Mouse (Mus musculus): ENCODE measurements at regions not wholly inside any gene's neighbourhood (a gene's known extent, or its start where the extent isn't known, plus 50 kb on each side); places are given as distances from the start of the nearest gene placed in this dataset.

DNA sequence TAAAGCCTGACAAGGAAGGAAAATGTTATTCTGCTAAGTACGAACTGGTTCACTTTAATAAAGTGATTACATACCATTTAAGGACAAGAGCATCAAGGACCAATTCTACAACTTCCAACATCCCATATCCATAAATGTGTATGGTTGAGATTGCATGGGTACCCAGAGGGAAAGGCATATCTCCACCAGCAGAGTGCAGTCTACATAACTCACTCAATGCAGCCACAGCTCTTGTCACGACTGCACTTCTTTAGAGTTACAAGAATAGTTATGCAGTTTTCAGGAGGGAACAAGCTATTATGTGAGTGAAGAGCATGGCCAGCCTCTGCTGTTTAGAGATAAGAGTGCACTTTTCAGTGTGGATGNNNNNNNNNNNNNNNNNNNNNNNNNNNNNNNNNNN lies 173.1 kb downstream of the Il15 start:
- no peak overlapping the region for H3K4me2 ChIP-seq (ENCODE audit: low read depth, low read length)
- H3K9ac ChIP-seq (replicated peaks; ENCODE audit: low read length), result no peak overlapping the region
- DNase-seq (ENCODE audit: low spot score), result no peak
- no peaks in the 10 kb centered on the region for H3K4me1 ChIP-seq (ENCODE audit: insufficient read depth, low read length)
- WGBS, result 81% methylated on average over 2 of the region's 2 CpGs
- H3K27me3 ChIP-seq (ENCODE audit: insufficient read depth, low read length), result no peaks in the 10 kb centered on the region
- peak; percentile 30; the same call in 1 of the 2 replicates for TF ChIP-seq CTCF (IDR thresholded peaks at IDR 0.05; ENCODE audit: low read depth)
- H3K36me3 ChIP-seq (ENCODE audit: insufficient read depth, low read length), result no peaks in the 10 kb centered on the region
- H3K9me3 ChIP-seq (ENCODE audit: low read length), result no peaks in the 10 kb centered on the region
- ATAC-seq, result no peak
- no peak overlapping the region for H3K27ac ChIP-seq
- H3K4me3 ChIP-seq (ENCODE audit: low read length), result no peak overlapping the region

DNA sequence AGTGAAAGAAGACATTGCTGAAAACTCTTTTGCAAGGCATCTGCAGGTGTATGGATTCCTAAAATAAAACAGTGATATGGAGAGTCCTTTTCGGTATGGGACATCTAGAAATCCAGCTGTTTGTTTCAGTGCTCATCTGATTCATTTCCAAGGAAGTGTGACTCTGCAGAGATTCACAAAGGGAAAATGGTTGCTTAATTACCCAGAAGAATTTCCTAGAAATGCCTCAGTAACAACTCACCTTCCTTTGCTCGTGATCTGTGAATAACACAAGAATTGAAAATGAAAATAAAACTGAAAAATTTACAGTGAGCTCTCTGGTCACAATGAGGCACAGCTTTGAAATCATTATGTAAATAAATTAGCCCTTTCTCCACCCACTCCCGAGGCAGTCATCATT lies 201.3 kb downstream of the Il15 start:
- no peaks in the 10 kb centered on the region for H3K27me3 ChIP-seq (ENCODE audit: insufficient read depth, low read length)
- no peak for DNase-seq (ENCODE audit: low spot score)

DNA sequence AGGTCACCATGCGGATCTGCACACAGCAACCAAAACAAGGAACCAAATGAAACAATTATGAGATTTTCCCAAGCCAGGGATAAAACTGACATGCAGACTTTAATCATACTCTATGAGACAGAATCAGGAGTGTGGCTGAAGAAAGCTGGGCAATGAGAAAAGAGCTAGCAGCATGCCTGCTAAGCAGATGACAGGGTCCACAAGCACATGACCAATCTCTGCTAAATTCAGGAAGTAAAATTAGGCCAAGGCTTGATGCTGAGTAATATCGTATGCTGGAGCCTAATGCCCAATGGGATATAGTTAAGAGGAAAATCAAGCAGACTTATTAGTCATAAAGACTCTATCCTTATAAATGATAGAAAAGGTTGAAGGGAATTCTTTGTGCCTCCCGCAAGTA lies 202.8 kb downstream of the Il15 start:
- DNase-seq (ENCODE audit: low spot score) (no peak), ATAC-seq (no peak)
- no peaks in the 10 kb centered on the region for H3K36me3 ChIP-seq (ENCODE audit: insufficient read depth, low read length)
- WGBS, result 83% methylated on average over 3 of the region's 3 CpGs
- H3K9me3 ChIP-seq (ENCODE audit: low read length), result no peaks in the 10 kb centered on the region
- no peak overlapping the region for H3K9ac ChIP-seq (replicated peaks; ENCODE audit: low read length)
- TF ChIP-seq CTCF (IDR thresholded peaks at IDR 0.05; ENCODE audit: low read depth), result no peak
- no peaks in the 10 kb centered on the region for H3K27me3 ChIP-seq (ENCODE audit: insufficient read depth, low read length)
- no peak overlapping the region for H3K27ac ChIP-seq
- H3K4me3 ChIP-seq (ENCODE audit: low read length), result no peak overlapping the region
- no peaks in the 10 kb centered on the region for H3K4me1 ChIP-seq (ENCODE audit: insufficient read depth, low read length)
- no peak overlapping the region for H3K4me2 ChIP-seq (ENCODE audit: low read depth, low read length)

More for the DNA sequence above, 201.3 kb downstream of the Il15 start:
- Histone ChIP-seq H3K36me3 (ENCODE audit: insufficient read depth, low read length) (no peaks in the 10 kb centered on the region), H3K4me1 (ENCODE audit: insufficient read depth, low read length) (no peaks in the 10 kb centered on the region), H3K27ac (no peak overlapping the region), H3K4me2 (ENCODE audit: low read depth, low read length) (no peak overlapping the region), H3K9me3 (ENCODE audit: low read length) (no peaks in the 10 kb centered on the region), H3K9ac (replicated peaks; ENCODE audit: low read length) (no peak overlapping the region), H3K4me3 (ENCODE audit: low read length) (no peak overlapping the region)
- no peak for ATAC-seq
- WGBS, result 48% methylated on average over 3 of the region's 3 CpGs
- TF ChIP-seq CTCF (IDR thresholded peaks at IDR 0.05; ENCODE audit: low read depth), result no peak

DNA sequence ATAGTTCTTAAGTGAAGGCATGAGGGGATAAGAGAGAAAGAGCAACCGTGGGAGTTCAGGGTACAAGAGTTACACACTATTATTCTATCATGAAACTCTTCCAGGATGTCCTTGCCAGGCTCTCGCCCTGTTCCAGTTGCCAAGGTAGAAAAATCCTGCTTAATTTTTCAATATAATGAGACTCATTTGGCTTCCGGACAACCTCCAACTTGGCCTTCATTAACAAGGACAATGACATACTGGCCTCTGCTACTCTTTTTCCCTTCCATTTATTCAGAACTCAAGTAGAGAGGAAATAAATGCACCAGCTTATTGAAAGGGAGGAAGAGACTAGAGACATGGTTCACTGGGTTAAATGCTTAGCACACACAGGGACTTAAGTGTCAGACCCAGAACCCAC lies 206.5 kb downstream of the Il15 start:
- ATAC-seq (no peak), DNase-seq (ENCODE audit: low spot score) (peak; percentile 44)
- WGBS, result 56% methylated on average over 3 of the region's 3 CpGs
- H3K4me1 ChIP-seq (ENCODE audit: insufficient read depth, low read length), result no peaks in the 10 kb centered on the region
- no peaks in the 10 kb centered on the region for H3K9me3 ChIP-seq (ENCODE audit: low read length)
- H3K4me2 ChIP-seq (ENCODE audit: low read depth, low read length), result no peak overlapping the region
- no peak overlapping the region for H3K27ac ChIP-seq
- no peak for TF ChIP-seq CTCF (IDR thresholded peaks at IDR 0.05; ENCODE audit: low read depth)
- H3K4me3 ChIP-seq (ENCODE audit: low read length), result no peak overlapping the region
- no peaks in the 10 kb centered on the region for H3K27me3 ChIP-seq (ENCODE audit: insufficient read depth, low read length)
- no peak overlapping the region for H3K9ac ChIP-seq (replicated peaks; ENCODE audit: low read length)
- H3K36me3 ChIP-seq (ENCODE audit: insufficient read depth, low read length), result no peaks in the 10 kb centered on the region

DNA sequence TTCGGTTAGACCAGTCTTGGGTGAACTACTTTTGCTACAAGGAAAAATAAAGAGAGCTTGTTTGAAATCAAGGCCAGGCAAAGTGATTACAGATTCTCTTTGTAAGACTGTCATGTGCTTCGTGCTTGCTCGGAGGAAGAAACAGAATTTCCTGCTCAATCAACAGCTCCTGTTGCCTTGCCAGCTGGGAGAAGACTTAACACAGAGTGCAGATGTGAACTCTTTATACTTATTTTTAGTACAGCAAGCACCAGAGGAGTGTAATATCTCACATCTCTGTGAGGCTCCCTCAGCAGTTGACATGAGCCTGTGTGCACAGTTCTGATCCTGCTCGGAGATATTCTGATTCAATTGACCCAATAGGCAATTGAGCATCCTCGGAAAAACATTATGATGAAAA lies 207.9 kb downstream of the Il15 start:
- no peak overlapping the region for H3K9ac ChIP-seq (replicated peaks; ENCODE audit: low read length)
- no peak overlapping the region for H3K27ac ChIP-seq
- H3K9me3 ChIP-seq (ENCODE audit: low read length), result no peaks in the 10 kb centered on the region
- no peaks in the 10 kb centered on the region for H3K4me1 ChIP-seq (ENCODE audit: insufficient read depth, low read length)
- no peaks in the 10 kb centered on the region for H3K27me3 ChIP-seq (ENCODE audit: insufficient read depth, low read length)
- ATAC-seq (no peak), DNase-seq (ENCODE audit: low spot score) (no peak)
- WGBS, result 78% methylated on average over 5 of the region's 5 CpGs
- no peak overlapping the region for H3K4me3 ChIP-seq (ENCODE audit: low read length)
- no peak overlapping the region for H3K4me2 ChIP-seq (ENCODE audit: low read depth, low read length)
- no peak for TF ChIP-seq CTCF (IDR thresholded peaks at IDR 0.05; ENCODE audit: low read depth)
- no peaks in the 10 kb centered on the region for H3K36me3 ChIP-seq (ENCODE audit: insufficient read depth, low read length)

DNA sequence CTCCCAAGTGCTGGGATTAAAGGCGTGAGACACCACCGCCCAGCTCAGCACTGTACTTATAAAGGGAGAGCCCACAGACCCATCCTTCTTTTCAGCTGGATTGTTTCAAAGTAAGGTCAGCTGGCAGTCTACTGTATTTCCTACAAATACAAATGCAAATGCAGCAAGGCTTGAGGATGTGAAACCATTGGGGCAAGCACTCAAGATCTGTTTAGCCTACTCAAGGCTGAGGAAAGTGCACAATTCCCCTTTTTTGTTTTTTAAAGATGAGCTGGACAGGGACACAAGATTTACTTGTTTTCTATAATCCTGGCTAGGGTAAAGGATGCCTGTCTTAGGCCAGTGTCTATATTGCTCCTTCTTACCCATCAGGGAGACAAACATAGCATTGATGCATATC lies 212.0 kb downstream of the Il15 start:
- Histone ChIP-seq H3K9ac (replicated peaks; ENCODE audit: low read length) (no peak overlapping the region), H3K9me3 (ENCODE audit: low read length) (no peaks in the 10 kb centered on the region), H3K27ac (no peak overlapping the region), H3K4me2 (ENCODE audit: low read depth, low read length) (no peak overlapping the region), H3K4me3 (ENCODE audit: low read length) (no peak overlapping the region), H3K4me1 (ENCODE audit: insufficient read depth, low read length) (no peaks in the 10 kb centered on the region), H3K36me3 (ENCODE audit: insufficient read depth, low read length) (no peaks in the 10 kb centered on the region), H3K27me3 (ENCODE audit: insufficient read depth, low read length) (no peaks in the 10 kb centered on the region)
- 88% methylated on average over 2 of the region's 2 CpGs for WGBS
- no peak for ATAC-seq
- no peak for TF ChIP-seq CTCF (IDR thresholded peaks at IDR 0.05; ENCODE audit: low read depth)
- DNase-seq (ENCODE audit: low spot score), result no peak

DNA sequence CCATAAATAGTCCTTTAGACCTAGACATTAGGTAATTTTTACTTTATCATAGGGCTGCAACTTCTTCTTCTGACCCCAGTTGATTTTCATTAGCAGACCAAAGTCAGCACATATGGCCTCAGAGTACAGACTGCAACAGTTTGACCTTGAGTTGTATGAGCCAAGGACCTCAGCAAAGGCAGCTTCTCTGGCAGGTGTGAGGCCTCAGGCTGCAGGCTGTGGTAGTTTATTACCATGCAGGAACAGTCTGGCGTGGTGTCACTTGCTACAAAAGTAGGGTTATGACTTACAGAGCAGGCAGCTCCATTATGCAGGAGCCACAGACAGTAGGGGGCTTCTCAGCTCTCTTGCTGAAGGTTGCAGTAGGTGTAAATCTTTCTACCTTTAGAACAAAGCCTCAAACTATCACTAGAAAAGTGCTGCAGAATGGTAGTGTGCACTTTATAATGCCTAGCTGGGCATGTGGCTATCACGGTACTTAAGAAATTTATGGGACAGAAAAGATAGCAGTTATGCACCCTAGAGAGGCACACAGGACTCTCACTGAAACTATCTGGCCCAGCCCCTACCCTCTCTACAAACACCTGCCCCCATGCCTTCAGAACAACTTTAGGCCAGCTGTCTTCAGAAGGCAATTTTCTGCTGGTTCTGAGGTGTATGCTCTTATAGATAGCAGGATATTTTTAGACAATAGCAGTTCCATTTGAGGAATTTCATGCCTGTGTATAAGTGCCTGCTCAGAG lies 215.7 kb downstream of the Il15 start:
- no peak overlapping the region for H3K4me3 ChIP-seq (ENCODE audit: low read length)
- ATAC-seq (no peak), DNase-seq (ENCODE audit: low spot score) (peak; percentile 7)
- no peak overlapping the region for H3K27ac ChIP-seq
- H3K27me3 ChIP-seq (ENCODE audit: insufficient read depth, low read length), result no peaks in the 10 kb centered on the region
- no peak overlapping the region for H3K9ac ChIP-seq (replicated peaks; ENCODE audit: low read length)
- H3K4me2 ChIP-seq (ENCODE audit: low read depth, low read length), result no peak overlapping the region
- H3K4me1 ChIP-seq (ENCODE audit: insufficient read depth, low read length), result no peaks in the 10 kb centered on the region
- no peaks in the 10 kb centered on the region for H3K9me3 ChIP-seq (ENCODE audit: low read length)
- WGBS, result 70% methylated on average over 2 of the region's 2 CpGs
- no peaks in the 10 kb centered on the region for H3K36me3 ChIP-seq (ENCODE audit: insufficient read depth, low read length)
- no peak for TF ChIP-seq CTCF (IDR thresholded peaks at IDR 0.05; ENCODE audit: low read depth)

Measured in hindbrain, postnatal 0 days (tissue).